Mouse (Mus musculus) forebrain, embryonic 13.5 days (tissue): Measurements from ENCODE around the gene Epha3. TPM values are rescaled to one million over a fixed set of nuclear protein-coding genes. Genes with fewer than 3 reads are reported as not detected.
A peak's percentile ranks its signal among the peaks of the same experiment; 100 is the strongest.

Source experiments
- ATAC-seq: fragments of 200-750 bp; cut with Nextera tagmentation; 2 replicates; pipeline ENCODE4 v1.8.0; 2017
- H3K27ac ChIP-seq: fragments of 300-500 bp; sonication (generic); 2 replicates; pipeline ENCODE4 v1.5.1; 2015; ENCODE audit warnings: inconsistent platforms, mild to moderate bottlenecking, moderate library complexity
- H3K27me3 ChIP-seq: fragments of 300-500 bp; sonication (generic); 2 replicates; pipeline ENCODE4 v1.6.1; 2015; ENCODE audit warnings: mild to moderate bottlenecking, inconsistent platforms
- H3K36me3 ChIP-seq: fragments of 300-500 bp; sonication (generic); 2 replicates; pipeline ENCODE4 v1.6.1; 2015; ENCODE audit warnings: mild to moderate bottlenecking, inconsistent platforms; ENCODE audit not compliant: poor library complexity, severe bottlenecking
- H3K4me1 ChIP-seq: fragments of 300-500 bp; sonication (generic); 2 replicates; pipeline ENCODE4 v1.6.1; 2015; ENCODE audit warnings: inconsistent platforms
- H3K4me2 ChIP-seq: fragments of 300-500 bp; sonication (generic); 2 replicates; pipeline ENCODE4 v1.6.1; 2015; ENCODE audit warnings: inconsistent platforms, mild to moderate bottlenecking, moderate library complexity
- H3K4me3 ChIP-seq: fragments of 300-500 bp; sonication (generic); 2 replicates; pipeline ENCODE4 v1.5.1; 2015; ENCODE audit warnings: mild to moderate bottlenecking, inconsistent platforms
- H3K9ac ChIP-seq: fragments of 300-500 bp; sonication (generic); 2 replicates; pipeline ENCODE4 v1.6.1; 2015; ENCODE audit warnings: mild to moderate bottlenecking, inconsistent platforms
- H3K9me3 ChIP-seq: fragments of 300-500 bp; sonication (generic); replicated peaks from 2 replicates; pipeline ENCODE4 v1.6.1; 2016; ENCODE audit warnings: inconsistent platforms
- WGBS: fragments of 180-500 bp; shearing (Covaris S2); methylation state at CpG from one replicate; pipeline ENCODE4 v1.1.7; 2015; 5-methylcytosine and 5-hydroxymethylcytosine counted together
- polyA plus RNA-seq: library from polyadenylated mRNA; unstranded; fragments of >200 nt; fragmentation: Nextera tagmentation; extraction: Ambion mirVana; gene quantifications from 2 replicates; pipeline ENCODE4 v1.2.1, GENCODE M21; 2015

Epha3 gene
- polyA plus RNA-seq, 1 experiment from 2014 or later = 86.5 TPM

- Histone ChIP-seq H3K9me3 (no peaks in the 10 kb centered on the region), H3K27me3 (no peaks in the 10 kb centered on the region), H3K4me3 (no peak overlapping the region), H3K27ac (no peak overlapping the region), H3K4me2 (no peak overlapping the region), H3K9ac (no peak overlapping the region), H3K36me3 (no peaks in the 10 kb centered on the region), H3K4me1 (peaks cover 9% of the 10 kb centered on the region; the same call in 1 of the 2 replicates)
- 73% methylated on average over 5 of the region's 5 CpGs for WGBS
- no peak for ATAC-seq
Measured at GRCm38 (mm10) chr16:63780151-63780550, 83.8 kb downstream of the Epha3 start.

GRCm38 (mm10) chr16:63777811-63778210 lies 86.2 kb downstream of the Epha3 start:
- Histone ChIP-seq H3K9ac (no peak overlapping the region), H3K4me3 (no peak overlapping the region), H3K36me3 (peaks cover 8% of the 10 kb centered on the region; the same call in 1 of the 2 replicates), H3K27me3 (no peaks in the 10 kb centered on the region), H3K4me2 (no peak overlapping the region), H3K4me1 (peaks cover 7% of the 10 kb centered on the region; the same call in 1 of the 2 replicates), H3K9me3 (no peaks in the 10 kb centered on the region), H3K27ac (no peak overlapping the region)
- no peak for ATAC-seq
- 25% methylated on average over 1 of the region's 1 CpGs for WGBS

GRCm38 (mm10) chr16:63772566-63772965 lies 91.4 kb downstream of the Epha3 start:
- 91% methylated on average over 3 of the region's 3 CpGs for WGBS
- Histone ChIP-seq H3K4me2 (no peak overlapping the region), H3K4me1 (no peaks in the 10 kb centered on the region), H3K9ac (no peak overlapping the region), H3K27me3 (no peaks in the 10 kb centered on the region), H3K27ac (no peak overlapping the region), H3K9me3 (no peaks in the 10 kb centered on the region), H3K4me3 (no peak overlapping the region), H3K36me3 (peaks cover 10% of the 10 kb centered on the region; the same call in 1 of the 2 replicates)
- ATAC-seq = no peak

GRCm38 (mm10) chr16:63767589-63767988 lies 96.4 kb downstream of the Epha3 start:
- no peak overlapping the region for H3K4me2 ChIP-seq
- 0 out of 2 replicates have a peak, but pooled peaks cover 2% of the 10 kb centered on the region for H3K4me1 ChIP-seq
- H3K27me3 ChIP-seq = no peaks in the 10 kb centered on the region
- H3K36me3 ChIP-seq = no peaks in the 10 kb centered on the region
- H3K4me3 ChIP-seq = no peak overlapping the region
- no peaks in the 10 kb centered on the region for H3K9me3 ChIP-seq
- H3K9ac ChIP-seq = no peak overlapping the region
- 89% methylated on average over 5 of the region's 5 CpGs for WGBS
- ATAC-seq = no peak
- no peak overlapping the region for H3K27ac ChIP-seq

- ATAC-seq = peak; percentile 91
- H3K27ac ChIP-seq = no peak overlapping the region
- H3K9ac ChIP-seq = no peak overlapping the region
- no peaks in the 10 kb centered on the region for H3K27me3 ChIP-seq
- H3K4me2 ChIP-seq = no peak overlapping the region
- no peaks in the 10 kb centered on the region for H3K36me3 ChIP-seq
- peaks cover 11% of the 10 kb centered on the region for H3K4me1 ChIP-seq
- H3K9me3 ChIP-seq = no peaks in the 10 kb centered on the region
- 57% methylated on average over 4 of the region's 4 CpGs for WGBS
- H3K4me3 ChIP-seq = no peak overlapping the region
Measured at GRCm38 (mm10) chr16:63761177-63761576, 102.8 kb downstream of the Epha3 start.

GRCm38 (mm10) chr16:63760112-63760511 lies 103.9 kb downstream of the Epha3 start:
- no peak overlapping the region for H3K27ac ChIP-seq
- no peak overlapping the region for H3K4me3 ChIP-seq
- peaks cover 11% of the 10 kb centered on the region for H3K4me1 ChIP-seq
- H3K9me3 ChIP-seq = no peaks in the 10 kb centered on the region
- ATAC-seq = no peak
- H3K9ac ChIP-seq = no peak overlapping the region
- no peaks in the 10 kb centered on the region for H3K27me3 ChIP-seq
- no peak overlapping the region for H3K4me2 ChIP-seq
- WGBS = 14% methylated on average over 2 of the region's 2 CpGs
- H3K36me3 ChIP-seq = no peaks in the 10 kb centered on the region

GRCm38 (mm10) chr16:63753052-63753451 lies 110.9 kb downstream of the Epha3 start:
- 2% methylated on average over 3 of the region's 3 CpGs for WGBS
- no peaks in the 10 kb centered on the region for H3K36me3 ChIP-seq
- H3K9ac ChIP-seq = no peak overlapping the region
- H3K27ac ChIP-seq = peak overlapping the region; percentile 26; the same call in 1 of the 2 replicates
- H3K9me3 ChIP-seq = no peaks in the 10 kb centered on the region
- peak; percentile 70 for ATAC-seq
- H3K4me1 ChIP-seq = peaks cover 17% of the 10 kb centered on the region
- no peak overlapping the region for H3K4me3 ChIP-seq
- H3K4me2 ChIP-seq = no peak overlapping the region
- H3K27me3 ChIP-seq = no peaks in the 10 kb centered on the region

- Histone ChIP-seq H3K36me3 (no peaks in the 10 kb centered on the region), H3K4me1 (peaks cover 33% of the 10 kb centered on the region), H3K4me3 (no peak overlapping the region), H3K9me3 (no peaks in the 10 kb centered on the region), H3K27ac (peak overlapping the region; percentile 59), H3K9ac (no peak overlapping the region), H3K4me2 (no peak overlapping the region), H3K27me3 (no peaks in the 10 kb centered on the region)
- 3% methylated on average over 2 of the region's 2 CpGs for WGBS
- peak; percentile 58 for ATAC-seq
Measured at GRCm38 (mm10) chr16:63747817-63748216, 116.2 kb downstream of the Epha3 start.

- WGBS = 14% methylated on average over 5 of the region's 5 CpGs
- no peaks in the 10 kb centered on the region for H3K27me3 ChIP-seq
- H3K4me3 ChIP-seq = no peak overlapping the region
- H3K9ac ChIP-seq = no peak overlapping the region
- ATAC-seq = no peak
- no peaks in the 10 kb centered on the region for H3K9me3 ChIP-seq
- H3K27ac ChIP-seq = peak overlapping the region; percentile 52
- H3K36me3 ChIP-seq = no peaks in the 10 kb centered on the region
- peaks cover 29% of the 10 kb centered on the region for H3K4me1 ChIP-seq
- H3K4me2 ChIP-seq = 0 out of 2 replicates have a peak overlapping the region, but pooled peaks have one; percentile 8
Measured at GRCm38 (mm10) chr16:63745465-63745864, 118.5 kb downstream of the Epha3 start.

GRCm38 (mm10) chr16:63743208-63743854 lies 120.6 kb downstream of the Epha3 start:
- Histone ChIP-seq H3K9me3 (no peaks in the 10 kb centered on the region), H3K4me1 (peaks cover 26% of the 10 kb centered on the region), H3K27ac (peak overlapping the region; percentile 35; the same call in 1 of the 2 replicates), H3K4me3 (no peak overlapping the region), H3K27me3 (no peaks in the 10 kb centered on the region), H3K9ac (no peak overlapping the region), H3K4me2 (peak overlapping the region; percentile 7; the same call in 1 of the 2 replicates), H3K36me3 (no peaks in the 10 kb centered on the region)
- ATAC-seq = peak; percentile 70
- WGBS = 45% methylated on average over 9 of the region's 9 CpGs

GRCm38 (mm10) chr16:63719235-63719634 lies 144.7 kb downstream of the Epha3 start:
- no peak overlapping the region for H3K4me2 ChIP-seq
- no peaks in the 10 kb centered on the region for H3K27me3 ChIP-seq
- peak; percentile 62 for ATAC-seq
- H3K9me3 ChIP-seq = no peaks in the 10 kb centered on the region
- H3K36me3 ChIP-seq = no peaks in the 10 kb centered on the region
- H3K9ac ChIP-seq = no peak overlapping the region
- no peak overlapping the region for H3K27ac ChIP-seq
- H3K4me1 ChIP-seq = no peaks in the 10 kb centered on the region
- no peak overlapping the region for H3K4me3 ChIP-seq
- WGBS = 51% methylated on average over 1 of the region's 1 CpGs

- H3K4me1 ChIP-seq = no peaks in the 10 kb centered on the region
- peak; percentile 55; the same call in 1 of the 2 replicates for ATAC-seq
- 79% methylated on average over 4 of the region's 4 CpGs for WGBS
Measured at GRCm38 (mm10) chr16:63717317-63717716, 146.7 kb downstream of the Epha3 start.

More at GRCm38 (mm10) chr16:63717317-63717716, 146.7 kb downstream of the Epha3 start:
- Histone ChIP-seq H3K36me3 (no peaks in the 10 kb centered on the region), H3K27ac (no peak overlapping the region), H3K4me3 (no peak overlapping the region), H3K4me2 (no peak overlapping the region), H3K27me3 (no peaks in the 10 kb centered on the region), H3K9ac (no peak overlapping the region), H3K9me3 (no peaks in the 10 kb centered on the region)
